Mouse (Mus musculus): Measurements from ENCODE around the gene Cux2. TPM values are rescaled to one million over a fixed set of nuclear protein-coding genes. Genes with fewer than 3 reads are reported as not detected.

Gene Cux2
- polyA plus RNA-seq, 1 experiment = not detected

DNA sequence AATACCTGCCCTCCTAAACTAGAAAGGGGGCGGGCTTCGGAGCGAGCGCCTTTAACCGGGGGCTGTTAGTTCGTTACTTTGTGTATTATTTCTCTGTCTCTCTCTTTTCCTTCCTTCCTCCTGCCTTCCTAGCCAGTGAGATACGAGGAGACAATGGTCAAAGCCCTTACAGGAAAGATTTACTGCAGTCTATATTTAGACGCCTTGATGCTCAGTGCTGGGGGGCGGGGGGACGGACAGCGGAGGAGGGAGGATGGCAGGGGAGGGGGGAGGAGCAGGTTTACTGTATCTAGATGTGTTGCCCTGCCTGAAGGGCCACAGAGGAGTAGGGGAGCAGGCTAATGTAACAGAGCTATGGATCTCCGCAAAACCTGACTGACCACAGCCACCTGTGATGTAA lies 12.6 kb upstream of the Cux2 start:
- H3K27me3 ChIP-seq (replicated peaks) = peaks cover 62% of the 10 kb centered on the region
- no peak for TF ChIP-seq GATA1 (IDR thresholded peaks at IDR 0.05; ENCODE audit: borderline replicate concordance, low read length)
- TF ChIP-seq FLI1 (IDR thresholded peaks at IDR 0.05; ENCODE audit: low read length) = no peak
- no peak overlapping the region for H3K4me3 ChIP-seq (replicated peaks)
- peaks cover 7% of the 10 kb centered on the region for H3K9me3 ChIP-seq
- H3K4me1 ChIP-seq = peaks cover 11% of the 10 kb centered on the region
- H3K36me3 ChIP-seq (replicated peaks; ENCODE audit: low read length) = no peaks in the 10 kb centered on the region

DNA sequence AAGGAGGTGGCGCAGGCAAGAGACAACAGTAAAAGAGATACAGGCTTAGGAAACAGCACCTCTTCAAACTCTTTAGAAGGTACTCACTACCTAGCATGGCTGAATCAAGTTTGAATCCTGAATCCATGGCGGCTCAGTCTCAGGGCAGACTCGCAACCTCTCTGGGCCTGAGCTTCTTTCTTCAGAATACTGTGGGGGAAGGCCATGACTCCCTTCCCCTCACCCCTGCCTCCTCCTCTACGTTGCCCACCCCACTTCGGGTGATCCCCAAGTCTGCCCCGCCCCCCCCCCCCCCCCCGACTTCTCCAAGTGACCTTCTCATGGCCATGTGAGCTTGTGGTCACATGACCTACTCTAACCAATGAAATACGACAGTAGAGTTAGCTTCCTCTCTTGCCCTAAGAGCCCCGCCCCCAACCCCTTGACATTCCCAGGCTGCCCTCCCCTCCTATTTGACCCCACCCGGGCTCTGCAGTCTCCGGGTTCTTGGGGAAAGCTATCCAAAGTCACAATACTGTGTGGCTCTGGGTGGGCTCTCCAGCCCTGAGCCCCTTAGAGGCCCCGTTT lies 10.9 kb upstream of the Cux2 start:
- Histone ChIP-seq H3K4me1 (peaks cover 11% of the 10 kb centered on the region), H3K27me3 (replicated peaks) (peaks cover 58% of the 10 kb centered on the region), H3K9me3 (peaks cover 15% of the 10 kb centered on the region), H3K36me3 (replicated peaks; ENCODE audit: low read length) (no peaks in the 10 kb centered on the region), H3K4me3 (replicated peaks) (no peak overlapping the region)
- no peak for TF ChIP-seq FLI1 (IDR thresholded peaks at IDR 0.05; ENCODE audit: low read length)
- no peak for TF ChIP-seq GATA1 (IDR thresholded peaks at IDR 0.05; ENCODE audit: borderline replicate concordance, low read length)

DNA sequence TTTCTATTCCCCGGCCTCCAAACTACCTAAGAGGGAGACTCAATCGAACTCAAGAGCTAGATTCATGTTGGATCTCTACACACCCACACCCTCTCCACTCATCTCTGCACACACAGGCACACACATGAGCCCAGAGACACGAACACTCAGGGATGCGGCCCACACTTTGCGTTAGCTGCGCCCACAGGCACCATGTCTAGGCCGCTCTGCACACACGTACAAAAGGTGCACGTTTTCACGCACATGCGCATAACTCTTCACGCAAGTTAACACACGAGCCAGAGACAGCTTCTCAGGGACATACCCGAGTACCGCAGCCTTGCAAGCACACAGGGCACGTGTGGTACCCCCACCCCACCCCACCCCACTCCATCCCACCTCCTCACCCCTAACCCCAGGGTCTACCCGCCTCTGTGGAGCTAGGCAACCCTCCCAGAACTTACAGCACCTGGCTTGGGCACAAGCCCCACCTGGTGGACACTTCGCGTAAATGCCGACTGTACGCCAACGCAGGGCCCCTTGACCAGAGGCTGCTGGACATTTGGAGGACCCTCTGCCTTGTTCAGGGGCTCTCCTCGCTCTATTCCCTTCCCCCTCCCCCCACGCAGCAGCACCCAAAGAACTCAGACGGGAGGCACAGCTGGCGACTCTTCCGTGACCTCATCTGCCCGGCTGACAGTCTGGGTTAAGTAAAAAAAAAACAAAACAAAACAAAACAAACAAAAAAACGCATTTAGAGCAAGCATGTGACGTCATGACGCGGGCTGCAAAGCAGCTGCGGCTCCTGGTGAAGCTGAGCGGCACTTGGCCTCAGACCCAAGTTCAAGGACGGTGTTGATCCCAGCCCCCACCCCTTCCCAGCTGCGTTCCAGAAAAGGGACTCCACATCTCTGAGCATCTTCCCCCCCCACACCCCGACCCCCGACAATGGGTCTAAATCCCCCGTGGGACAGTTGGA lies 9.4 kb upstream of the Cux2 start:
- peaks cover 15% of the 10 kb centered on the region for H3K9me3 ChIP-seq
- peak overlapping the region; percentile 88 for H3K4me3 ChIP-seq (replicated peaks)
- H3K27me3 ChIP-seq (replicated peaks) = peaks cover 57% of the 10 kb centered on the region
- TF ChIP-seq GATA1 (IDR thresholded peaks at IDR 0.05; ENCODE audit: borderline replicate concordance, low read length) (no peak), FLI1 (IDR thresholded peaks at IDR 0.05; ENCODE audit: low read length) (no peak)
- no peaks in the 10 kb centered on the region for H3K36me3 ChIP-seq (replicated peaks; ENCODE audit: low read length)
- H3K4me1 ChIP-seq = peaks cover 11% of the 10 kb centered on the region

DNA sequence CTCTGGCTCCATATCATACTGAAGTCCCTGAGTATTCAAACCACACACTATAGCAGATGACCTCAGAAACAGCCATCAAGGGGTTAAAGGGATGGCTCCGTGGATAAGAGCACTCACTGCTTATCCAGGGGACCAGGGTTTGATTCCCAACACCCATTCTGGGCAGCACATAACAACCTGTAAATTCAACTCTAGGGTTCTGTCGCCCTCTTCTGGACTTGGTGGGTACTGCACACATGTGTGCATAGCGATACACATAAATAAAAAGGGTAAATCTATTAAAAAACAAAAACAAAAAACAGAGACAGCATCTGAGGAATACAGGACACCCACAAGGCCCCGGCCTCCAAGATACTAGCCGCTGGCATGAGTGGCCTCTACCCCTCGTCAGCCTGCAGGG lies 7.7 kb upstream of the Cux2 start:
- TF ChIP-seq GATA1 (IDR thresholded peaks at IDR 0.05; ENCODE audit: borderline replicate concordance, low read length) = no peak
- no peak for TF ChIP-seq FLI1 (IDR thresholded peaks at IDR 0.05; ENCODE audit: low read length)
- H3K4me3 ChIP-seq (replicated peaks) = no peak overlapping the region
- H3K27me3 ChIP-seq (replicated peaks) = peaks cover 57% of the 10 kb centered on the region
- H3K36me3 ChIP-seq (replicated peaks; ENCODE audit: low read length) = no peaks in the 10 kb centered on the region
- peaks cover 15% of the 10 kb centered on the region for H3K9me3 ChIP-seq
- peaks cover 15% of the 10 kb centered on the region for H3K4me1 ChIP-seq

GRCm38 (mm10) chr5:122056557-122056956 lies 6.7 kb upstream of the Cux2 start:
- peaks cover 15% of the 10 kb centered on the region for H3K9me3 ChIP-seq
- peaks cover 52% of the 10 kb centered on the region for H3K27me3 ChIP-seq (replicated peaks)
- H3K4me1 ChIP-seq = peaks cover 15% of the 10 kb centered on the region
- H3K4me3 ChIP-seq (replicated peaks) = no peak overlapping the region
- H3K36me3 ChIP-seq (replicated peaks; ENCODE audit: low read length) = no peaks in the 10 kb centered on the region
- no peak for TF ChIP-seq FLI1 (IDR thresholded peaks at IDR 0.05; ENCODE audit: low read length)
- TF ChIP-seq GATA1 (IDR thresholded peaks at IDR 0.05; ENCODE audit: borderline replicate concordance, low read length) = no peak

- no peak overlapping the region for H3K4me3 ChIP-seq (replicated peaks)
- H3K27me3 ChIP-seq (replicated peaks) = peaks cover 62% of the 10 kb centered on the region
- H3K4me1 ChIP-seq = peaks cover 23% of the 10 kb centered on the region
- H3K9me3 ChIP-seq = peaks cover 15% of the 10 kb centered on the region
- H3K36me3 ChIP-seq (replicated peaks; ENCODE audit: low read length) = no peaks in the 10 kb centered on the region
- no peak for TF ChIP-seq GATA1 (IDR thresholded peaks at IDR 0.05; ENCODE audit: borderline replicate concordance, low read length)
- TF ChIP-seq FLI1 (IDR thresholded peaks at IDR 0.05; ENCODE audit: low read length) = no peak
Measured at GRCm38 (mm10) chr5:122054130-122054843, 4.4 kb upstream of the Cux2 start.

GRCm38 (mm10) chr5:122053587-122053986 lies 3.7 kb upstream of the Cux2 start:
- peaks cover 15% of the 10 kb centered on the region for H3K9me3 ChIP-seq
- TF ChIP-seq GATA1 (IDR thresholded peaks at IDR 0.05; ENCODE audit: borderline replicate concordance, low read length) (no peak), FLI1 (IDR thresholded peaks at IDR 0.05; ENCODE audit: low read length) (no peak)
- peaks cover 63% of the 10 kb centered on the region for H3K27me3 ChIP-seq (replicated peaks)
- H3K4me1 ChIP-seq = peaks cover 24% of the 10 kb centered on the region
- no peaks in the 10 kb centered on the region for H3K36me3 ChIP-seq (replicated peaks; ENCODE audit: low read length)
- H3K4me3 ChIP-seq (replicated peaks) = no peak overlapping the region

DNA sequence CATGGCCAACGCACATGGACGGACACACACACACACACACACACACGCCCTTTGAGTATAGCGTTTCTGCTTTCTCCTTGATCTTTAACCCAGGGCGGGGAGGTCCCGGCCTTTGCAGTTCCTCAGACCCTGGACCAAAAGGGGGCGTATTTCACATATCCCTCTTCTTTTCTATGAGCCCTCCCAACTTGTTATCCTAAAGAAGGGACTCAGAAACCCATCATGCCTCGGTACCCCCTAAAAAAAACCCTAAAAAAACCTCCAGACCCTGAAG lies 867 bp upstream of the Cux2 start:
- Histone ChIP-seq H3K27me3 (replicated peaks) (peaks cover 86% of the 10 kb centered on the region), H3K4me3 (replicated peaks) (peak overlapping the region; percentile 93), H3K9me3 (no peaks in the 10 kb centered on the region), H3K4me1 (peaks cover 24% of the 10 kb centered on the region), H3K36me3 (replicated peaks; ENCODE audit: low read length) (no peaks in the 10 kb centered on the region)
- no peak for TF ChIP-seq FLI1 (IDR thresholded peaks at IDR 0.05; ENCODE audit: low read length)
- TF ChIP-seq GATA1 (IDR thresholded peaks at IDR 0.05; ENCODE audit: borderline replicate concordance, low read length) = no peak

GRCm38 (mm10) chr5:122049664-122050016 lies 262 bp downstream of the Cux2 start:
- H3K27me3 ChIP-seq (replicated peaks) = peaks cover 93% of the 10 kb centered on the region
- no peaks in the 10 kb centered on the region for H3K36me3 ChIP-seq (replicated peaks; ENCODE audit: low read length)
- peaks cover 24% of the 10 kb centered on the region for H3K4me1 ChIP-seq
- TF ChIP-seq GATA1 (IDR thresholded peaks at IDR 0.05; ENCODE audit: borderline replicate concordance, low read length) (no peak), FLI1 (IDR thresholded peaks at IDR 0.05; ENCODE audit: low read length) (no peak)
- H3K4me3 ChIP-seq (replicated peaks) = peak overlapping the region; percentile 93
- H3K9me3 ChIP-seq = no peaks in the 10 kb centered on the region
